Mouse (Mus musculus) liver, adult (tissue): ENCODE results near the gene Mapkapk5.

Experiments used
- GATA4 ChIP-seq: IDR thresholded peaks from 2 replicates; pipeline ENCODE4 v1.6.1; 2014; ENCODE audit warnings: mild to moderate bottlenecking, low read length; ENCODE audit not compliant: insufficient replicate concordance

Mapkapk5 gene

DNA sequence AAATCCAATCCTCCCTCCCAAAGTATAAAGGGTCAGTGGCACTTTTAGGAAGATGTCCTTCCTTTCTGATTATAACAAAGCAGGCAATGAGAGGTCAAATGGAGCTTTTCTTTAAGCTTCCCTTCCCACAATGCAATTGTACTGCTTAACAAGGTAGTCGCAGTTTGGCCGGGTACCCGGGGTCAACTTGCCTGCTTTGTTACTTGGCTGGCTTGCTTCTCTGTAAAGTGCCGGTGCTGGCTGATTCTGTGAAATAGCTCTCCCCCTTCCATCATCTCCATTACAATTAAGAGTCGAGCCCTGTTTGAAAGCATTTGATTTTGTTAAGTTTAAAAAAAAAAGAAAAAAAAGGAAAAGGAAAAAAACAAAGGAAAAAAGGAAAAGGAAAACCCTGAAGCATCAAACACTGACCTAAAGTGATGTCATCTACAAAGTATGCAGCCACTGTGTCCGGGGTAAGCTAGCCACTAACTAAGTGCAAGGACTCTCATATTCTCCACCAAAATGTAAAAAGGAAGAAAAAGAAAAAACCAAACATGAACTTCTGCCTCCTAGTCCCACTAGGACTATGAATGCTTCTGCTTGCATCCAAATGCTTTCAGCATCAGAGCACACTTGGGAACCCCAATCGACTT is 8.7 kb downstream of the Mapkapk5 start:
- no peak for TF ChIP-seq GATA4

DNA sequence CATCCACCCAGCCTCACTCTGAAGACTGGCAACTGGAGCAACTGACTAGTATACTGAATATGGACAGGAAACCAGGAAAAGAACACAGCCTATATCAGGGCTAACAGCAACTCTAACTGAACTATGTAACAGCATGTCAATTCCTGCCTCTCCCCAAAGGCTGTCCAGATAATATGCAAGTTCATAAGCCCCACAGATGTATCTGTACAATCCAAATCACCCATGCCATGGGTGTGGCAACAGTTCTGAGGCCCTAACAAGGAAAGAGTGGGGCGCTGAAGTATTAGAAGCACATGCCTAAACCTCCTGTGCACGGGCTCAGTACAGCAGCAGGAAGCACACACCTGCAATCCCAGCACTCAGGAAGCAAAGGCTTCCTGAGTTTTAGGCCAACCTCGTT is 10.6 kb downstream of the Mapkapk5 start:
- no peak for TF ChIP-seq GATA4

GRCm38 (mm10) chr5:121534521-121534920 is 11.2 kb downstream of the Mapkapk5 start:
- no peak for TF ChIP-seq GATA4

DNA sequence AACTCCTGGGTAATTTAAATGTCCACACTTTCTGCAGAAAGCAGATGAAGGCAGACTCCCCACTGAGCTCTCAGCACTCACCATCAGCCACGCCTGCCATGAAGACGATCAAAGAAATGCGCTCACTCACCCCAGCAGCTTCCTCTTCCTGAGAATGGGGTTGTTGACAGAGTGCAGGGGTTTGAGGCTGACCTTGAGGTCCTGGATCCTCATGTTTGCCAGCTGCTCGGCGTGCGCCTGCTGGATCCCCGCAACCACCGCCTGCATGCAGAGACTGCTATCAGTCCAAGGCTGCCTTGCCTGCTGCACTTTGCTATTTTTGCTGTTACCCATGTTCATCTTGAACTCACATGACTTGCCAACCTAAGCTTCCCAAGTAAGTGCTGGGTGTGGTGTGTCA is 18.7 kb downstream of the Mapkapk5 start:
- TF ChIP-seq GATA4, result no peak

- no peak for TF ChIP-seq GATA4
Measured at GRCm38 (mm10) chr5:121526526-121526925, 19.2 kb downstream of the Mapkapk5 start.

GRCm38 (mm10) chr5:121525774-121526450 is 19.8 kb downstream of the Mapkapk5 start:
- TF ChIP-seq GATA4, result no peak

DNA sequence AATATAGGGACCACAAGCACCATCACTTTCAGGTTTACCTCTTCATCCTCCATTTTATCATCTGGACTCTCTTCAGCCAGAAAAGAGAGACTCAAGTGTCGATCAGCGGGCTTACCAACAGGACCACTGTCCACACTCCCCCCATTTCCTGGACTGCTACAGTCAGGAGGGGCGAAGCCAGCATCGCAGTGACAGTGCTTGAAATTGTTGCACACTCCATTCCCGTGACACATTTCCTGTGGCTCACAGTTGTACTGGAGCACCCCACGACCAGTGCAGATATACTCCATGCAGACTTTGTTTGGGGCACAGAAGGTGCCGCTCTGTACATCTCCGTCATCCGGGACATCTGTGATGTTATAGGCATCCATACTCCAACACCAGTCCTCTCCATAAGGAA is 26.7 kb downstream of the Mapkapk5 start:
- TF ChIP-seq GATA4, result no peak

GRCm38 (mm10) chr5:121510009-121510408 is 35.7 kb downstream of the Mapkapk5 start:
- TF ChIP-seq GATA4, result no peak

GRCm38 (mm10) chr5:121506846-121507245 is 38.9 kb downstream of the Mapkapk5 start:
- no peak for TF ChIP-seq GATA4

GRCm38 (mm10) chr5:121503231-121503630 is 42.5 kb downstream of the Mapkapk5 start, which contains the start of gene Adam1b:
TSS of gene Adam1b (minus strand) at chr5:121503435.
- no peak for TF ChIP-seq GATA4

GRCm38 (mm10) chr5:121500719-121501118 is 45.0 kb downstream of the Mapkapk5 start:
- TF ChIP-seq GATA4, result no peak

DNA sequence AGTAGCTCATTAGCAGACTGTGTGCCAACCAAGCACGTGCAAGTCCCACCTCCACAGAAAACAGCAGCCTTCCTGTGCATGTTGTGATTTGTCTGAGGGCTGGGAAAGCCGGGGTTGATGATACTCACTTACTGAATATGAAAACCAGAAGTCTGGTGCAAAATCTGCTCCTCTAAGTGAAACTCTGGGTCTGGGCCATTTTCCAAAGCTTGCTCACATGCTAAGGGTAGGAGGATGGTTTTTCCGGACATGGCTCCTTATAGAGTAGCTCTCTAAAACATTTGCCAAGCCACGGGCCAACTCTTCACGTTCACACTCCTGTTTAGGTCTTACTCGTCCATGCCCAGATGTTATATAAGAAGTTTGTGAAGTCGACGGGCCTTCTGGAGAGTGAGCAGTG is 52.4 kb downstream of the Mapkapk5 start:
- no peak for TF ChIP-seq GATA4

DNA sequence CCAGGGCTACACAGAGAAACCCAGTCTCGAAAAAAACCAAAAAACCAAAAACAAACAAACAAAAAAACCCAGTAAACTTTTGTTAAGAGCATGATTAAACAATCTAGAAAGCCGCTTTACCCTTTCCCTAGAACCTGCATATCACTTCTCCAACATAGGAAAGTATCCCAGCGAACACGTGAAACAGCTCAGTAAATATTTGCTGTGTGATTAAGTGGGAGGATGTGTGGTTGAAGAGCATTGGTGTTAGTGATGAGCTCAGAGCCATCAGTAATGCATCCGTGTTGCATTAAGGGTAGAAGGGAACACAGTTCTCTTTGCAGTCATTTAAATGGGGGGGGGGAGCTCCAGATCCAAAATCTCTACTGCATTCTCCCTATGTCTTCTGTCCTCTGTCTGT is 60.9 kb downstream of the Mapkapk5 start:
- TF ChIP-seq GATA4, result no peak

DNA sequence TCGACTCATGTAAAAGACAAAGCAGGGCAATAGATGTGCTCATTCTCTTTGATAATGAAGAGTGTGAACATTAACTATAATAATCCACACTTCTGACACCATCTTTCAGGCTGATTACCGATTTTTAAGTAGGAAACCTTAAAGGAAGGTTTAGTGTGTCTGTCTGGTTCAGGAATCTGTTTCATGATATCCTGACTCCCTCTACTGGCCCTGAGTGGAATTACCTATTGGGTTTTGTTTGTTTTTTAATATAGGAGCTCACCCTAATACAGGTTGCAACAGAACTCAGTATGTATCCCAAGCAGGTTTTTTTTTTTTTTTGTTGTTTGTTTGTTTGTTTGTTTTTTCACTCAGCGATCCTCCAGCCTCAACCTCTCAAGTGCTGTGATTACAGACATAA is 68.0 kb downstream of the Mapkapk5 start:
- TF ChIP-seq GATA4, result no peak

- no peak for TF ChIP-seq GATA4
Measured at GRCm38 (mm10) chr5:121476040-121476439, 69.7 kb downstream of the Mapkapk5 start.
